Mouse (Mus musculus): ENCODE measurements around the gene Eif3b.
A peak's percentile ranks its signal among the peaks of the same experiment; 100 is the strongest.

Gene Eif3b

GRCm38 (mm10) chr5:140418489-140419441 is at the start of gene Eif3b:
Gene Eif3b (plus strand): TSS chr5:140419328.
- peak; percentile 81 for DNase-seq (ENCODE audit: low read depth)

GRCm38 (mm10) chr5:140369466-140369865 is 49.7 kb upstream of the Eif3b start:
- no peak for DNase-seq (ENCODE audit: low read depth)

DNA sequence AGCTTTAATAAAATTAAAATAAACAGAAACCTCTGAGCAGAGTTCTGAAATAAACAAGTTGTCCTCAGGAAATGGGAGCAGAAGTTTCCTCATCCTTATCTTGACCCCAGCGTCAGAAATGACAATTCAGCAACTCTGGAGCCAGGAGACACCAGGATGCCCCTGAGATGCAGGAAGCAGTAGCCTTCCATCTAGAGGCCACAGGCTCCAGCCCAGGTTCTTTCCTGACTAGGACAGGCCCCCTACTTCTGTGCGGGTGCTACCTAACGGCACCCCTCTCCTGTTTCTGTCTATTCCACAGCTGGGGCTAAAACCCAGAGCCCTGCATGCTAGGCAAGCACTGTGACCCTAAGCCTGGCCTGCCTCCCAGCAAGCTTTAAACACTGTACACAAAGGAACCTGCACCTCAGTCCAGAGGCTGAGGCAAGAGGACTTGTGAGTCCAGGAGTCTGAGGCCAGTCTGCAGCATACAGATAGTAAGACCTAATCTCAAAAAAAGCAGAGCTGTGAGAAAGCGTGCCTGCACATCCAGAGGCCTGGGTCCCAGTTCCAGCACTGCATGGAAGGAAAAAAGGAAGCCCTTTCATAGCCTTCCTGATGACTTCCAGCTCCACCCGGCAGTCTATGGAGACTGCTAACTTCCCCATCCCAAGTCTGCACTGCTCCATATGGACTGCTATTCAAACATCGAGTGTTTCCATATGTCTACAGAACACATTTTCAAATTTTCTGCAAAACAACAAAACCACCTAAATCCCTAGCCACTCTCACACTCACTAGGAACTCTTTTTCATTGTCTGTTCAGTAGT is 48.5 kb upstream of the Eif3b start:
- no peak for DNase-seq (ENCODE audit: low read depth)

GRCm38 (mm10) chr5:140371671-140372070 is 47.5 kb upstream of the Eif3b start:
- no peak for DNase-seq (ENCODE audit: low read depth)

DNA sequence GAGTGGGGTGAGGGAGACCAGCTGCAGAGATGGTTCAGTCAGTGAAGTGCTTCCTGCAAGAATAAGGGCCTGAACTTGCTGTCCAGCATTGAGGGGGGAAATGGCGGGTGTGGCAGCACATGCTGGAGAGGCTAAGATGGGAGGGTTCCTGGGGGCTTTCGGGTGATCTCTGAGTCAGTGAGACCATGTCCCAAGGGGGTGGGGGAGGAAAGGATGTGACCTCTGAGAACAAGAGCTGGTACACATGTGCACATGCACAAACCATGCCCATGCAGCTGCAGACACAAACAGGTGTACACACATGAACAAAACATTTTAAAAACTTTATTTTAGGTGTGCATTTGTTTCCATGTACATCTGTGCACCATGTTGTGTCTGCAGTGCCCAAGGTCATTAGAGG is 45.4 kb upstream of the Eif3b start:
- DNase-seq (ENCODE audit: low read depth) = no peak

DNA sequence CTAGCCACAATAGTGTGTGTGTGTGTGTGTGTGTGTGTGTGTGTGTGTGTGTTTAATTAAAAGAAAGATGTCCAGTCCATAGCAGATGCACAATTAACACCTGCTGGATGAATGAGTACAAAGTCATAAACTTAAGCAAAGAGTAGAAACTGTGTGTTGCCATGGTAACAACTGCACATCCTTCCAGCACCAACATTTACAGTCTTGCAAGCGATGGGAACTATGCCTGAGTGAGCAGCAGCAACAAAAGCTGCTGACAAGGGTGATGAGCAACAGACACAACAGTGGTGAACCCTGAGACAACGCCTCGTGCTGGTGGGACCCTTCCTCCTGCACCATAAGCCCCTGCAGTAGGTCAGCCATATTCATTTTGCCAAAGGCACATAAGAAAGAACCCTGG is 44.9 kb upstream of the Eif3b start:
- DNase-seq (ENCODE audit: low read depth) = no peak

DNA sequence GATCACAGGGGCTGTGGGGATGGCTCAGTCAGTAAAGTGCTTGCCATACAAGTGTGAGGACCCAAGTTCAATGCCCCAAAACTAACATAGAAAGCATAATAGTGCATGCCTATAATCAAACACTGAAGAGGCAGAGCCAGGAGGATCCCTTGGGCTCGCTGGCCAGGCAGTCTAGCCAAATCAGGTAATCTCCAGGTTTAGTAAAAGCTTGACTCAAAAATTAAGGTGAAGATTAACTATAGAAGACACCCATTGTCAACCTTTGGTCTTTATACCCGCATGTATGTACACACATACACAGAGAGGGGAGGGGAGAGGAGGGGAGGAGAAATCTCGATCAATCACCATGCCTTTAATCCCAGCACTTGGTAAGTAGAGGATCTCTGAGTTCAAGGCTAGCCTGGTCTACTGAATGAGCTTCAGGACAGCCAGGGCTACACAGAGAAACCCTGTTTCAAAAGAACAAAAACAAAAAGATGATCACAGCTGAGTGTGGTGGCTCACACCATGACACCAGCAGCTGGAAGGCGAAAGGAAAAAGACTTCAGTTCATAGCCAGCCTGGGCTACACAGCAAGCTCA is 43.8 kb upstream of the Eif3b start:
- DNase-seq (ENCODE audit: low read depth) = no peak

GRCm38 (mm10) chr5:140378121-140378853 is 40.8 kb upstream of the Eif3b start:
- DNase-seq (ENCODE audit: low read depth) = no peak

DNA sequence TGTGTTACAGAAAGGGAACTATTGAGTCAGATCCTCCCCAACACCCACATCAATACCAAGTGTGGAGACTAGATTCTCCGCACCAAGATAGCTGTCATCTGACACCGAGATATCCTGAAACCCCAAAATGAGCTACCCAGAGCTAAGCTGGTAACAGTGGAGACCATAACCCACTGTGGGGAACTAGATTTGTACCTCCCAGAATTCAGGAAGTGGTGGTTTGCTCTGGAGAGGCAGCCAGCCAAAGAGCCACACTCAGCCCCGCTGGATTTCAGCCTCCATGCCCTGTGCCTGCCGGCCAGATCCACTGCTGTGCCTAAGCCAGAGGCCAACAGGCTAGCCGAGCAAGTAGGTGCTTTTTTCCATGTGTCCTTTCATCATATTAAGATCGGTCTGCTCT is 39.8 kb upstream of the Eif3b start:
- peak; percentile 34 for DNase-seq (ENCODE audit: low read depth)

- no peak for DNase-seq (ENCODE audit: low read depth)
Measured at GRCm38 (mm10) chr5:140381156-140381555, 38.0 kb upstream of the Eif3b start.

GRCm38 (mm10) chr5:140382688-140383087 is 36.4 kb upstream of the Eif3b start:
- no peak for DNase-seq (ENCODE audit: low read depth)

- no peak for DNase-seq (ENCODE audit: low read depth)
Measured at GRCm38 (mm10) chr5:140383559-140383958, 35.6 kb upstream of the Eif3b start.

- no peak for DNase-seq (ENCODE audit: low read depth)
Measured at GRCm38 (mm10) chr5:140384462-140384861, 34.7 kb upstream of the Eif3b start.

GRCm38 (mm10) chr5:140387236-140387635 is 31.9 kb upstream of the Eif3b start:
- no peak for DNase-seq (ENCODE audit: low read depth)

GRCm38 (mm10) chr5:140387816-140388510 is 31.2 kb upstream of the Eif3b start:
- DNase-seq (ENCODE audit: low read depth) = no peak

DNA sequence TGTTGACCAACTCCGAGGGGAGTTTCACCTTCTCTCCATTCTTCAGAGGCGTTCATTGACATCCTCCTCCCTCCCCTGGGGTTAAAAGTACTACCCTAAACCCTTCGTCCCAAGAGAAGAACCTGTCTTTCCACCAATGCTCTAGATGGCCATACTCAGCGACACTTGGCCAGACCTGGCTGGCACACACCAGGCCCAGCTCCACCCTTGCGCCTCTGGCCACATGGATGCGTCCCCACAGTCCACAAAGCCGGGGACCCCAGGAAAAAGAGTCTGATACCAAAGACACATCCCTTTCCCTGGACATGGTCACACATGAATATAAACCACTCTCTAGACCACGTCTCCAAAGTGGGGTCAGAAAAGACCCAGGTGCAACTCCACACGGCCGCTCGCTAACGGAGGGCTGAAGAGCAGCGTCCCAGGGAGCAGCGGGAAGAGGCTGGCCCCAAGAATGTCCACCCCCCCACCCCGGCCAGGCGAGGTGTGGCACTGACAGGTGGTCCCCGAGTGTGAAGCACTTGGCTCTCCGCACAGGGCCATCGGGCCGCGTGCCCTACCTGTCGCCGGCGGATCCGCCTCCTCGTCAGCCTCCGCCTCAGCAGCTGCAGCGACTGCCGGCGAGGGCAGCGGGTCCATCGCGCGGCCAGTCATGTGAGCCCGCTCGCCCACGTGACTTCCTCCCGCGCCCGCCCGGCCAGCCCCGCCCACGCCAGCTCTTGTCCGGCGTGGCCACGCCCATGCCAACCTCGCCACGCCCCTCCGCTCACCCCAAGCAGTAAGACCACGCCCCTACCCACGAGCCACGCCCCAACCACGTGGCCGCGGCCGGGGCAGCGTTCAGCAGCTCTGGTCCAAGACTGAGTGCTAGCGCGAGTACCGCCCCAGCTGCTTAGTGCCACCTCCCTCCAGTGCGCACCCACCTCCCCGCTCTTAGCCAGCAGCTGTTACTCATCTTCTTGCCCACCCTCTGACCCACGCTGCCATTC is 30.2 kb upstream of the Eif3b start, which contains the start of gene Snx8:
TSS of gene Snx8 (minus strand) at position 675 of the 989 bp plus-strand sequence.
- peak; percentile 92 for DNase-seq (ENCODE audit: low read depth)

- DNase-seq (ENCODE audit: low read depth) = no peak
Measured at GRCm38 (mm10) chr5:140389647-140390046, 29.5 kb upstream of the Eif3b start.

- DNase-seq (ENCODE audit: low read depth) = no peak
Measured at GRCm38 (mm10) chr5:140391435-140391834, 27.7 kb upstream of the Eif3b start.

DNA sequence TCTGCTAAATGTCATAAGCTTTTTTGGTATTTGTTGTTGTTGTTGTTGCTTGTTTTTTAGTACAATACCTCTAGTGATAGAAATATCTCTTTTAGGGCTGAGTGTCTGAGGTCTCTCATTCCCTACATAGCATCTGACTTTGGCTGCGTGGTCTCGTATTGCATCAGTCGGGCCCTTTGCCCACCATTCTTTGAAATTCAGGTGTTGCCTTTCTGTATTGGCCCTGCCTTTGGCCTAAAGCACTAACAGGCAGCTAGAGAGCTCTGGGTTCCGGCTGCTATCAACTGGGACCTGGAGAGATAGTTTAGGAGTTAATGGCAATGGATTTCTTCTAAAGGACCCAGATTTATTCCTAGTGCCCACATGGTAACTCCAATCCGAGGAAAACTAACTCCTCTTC is 27.1 kb upstream of the Eif3b start:
- no peak for DNase-seq (ENCODE audit: low read depth)

DNA sequence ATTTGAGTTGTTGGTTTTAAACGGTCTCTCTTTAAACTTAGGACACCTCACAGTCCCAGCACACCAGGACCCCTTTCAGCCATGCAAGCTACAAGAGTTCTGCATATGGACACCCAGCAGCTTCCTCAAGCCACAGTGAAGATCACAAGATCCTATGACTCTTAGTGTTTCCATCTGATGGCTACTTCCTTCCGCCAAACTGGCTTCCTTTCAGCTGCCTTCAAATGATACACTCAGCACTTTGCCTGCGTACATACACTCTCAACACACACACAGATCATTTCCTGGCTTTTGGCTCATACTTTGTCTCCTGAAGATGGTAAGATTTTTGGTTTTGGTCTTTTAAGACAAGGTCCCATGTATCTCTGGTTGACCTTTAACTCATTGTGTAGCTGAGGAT is 26.4 kb upstream of the Eif3b start:
- DNase-seq (ENCODE audit: low read depth) = no peak

Data from c-Kit-positive CD71-negative TER-119-negative erythroid progenitor cells, embryonic 14.5 days (primary cell).